Mouse (Mus musculus) frontal cortex, postnatal 36 days (tissue): ENCODE measurements around the gene Gm6121.
"Not testable (repeated sequence)": the region's sequence is repeated elsewhere in the genome, so short reads cannot be mapped to it uniquely, and the experiment has no call there.

Source experiments
- DNase-seq, 2 experiments: peaks; one replicate each; pipeline ENCODE4 v3.0.0; 2022; ENCODE audit warnings: low spot score in 2 of 2

Gm6121 gene

GRCm38 (mm10) chrX:26935597-26935996 lies at the start of gene Gm6121:
Gene Gm6121, minus strand, starts transcription at chrX:26935697.
- not testable (repeated sequence) for DNase-seq
